Mouse (Mus musculus): ENCODE results near the gene C330021F23Rik.
"Not testable (repeated sequence)": the region's sequence is repeated elsewhere in the genome, so short reads cannot be mapped to it uniquely, and the experiment has no call there.

Gene C330021F23Rik

GRCm38 (mm10) chr8:3567641-3568371, at the start of gene C330021F23Rik:
Gene C330021F23Rik (plus strand): TSS chr8:3567990.
- in situ Hi-C loops (cut with MboI) = loop anchor here (25.0 kb wide), 1 partner anchor 394 kb away; the partner anchor contains the start of gene Cd209c

- in situ Hi-C loops (cut with MboI) = no loop called here
These were observed 45.6 kb upstream of the C330021F23Rik start for GRCm38 (mm10) chr8:3522007-3522697.

- in situ Hi-C loops (cut with MboI) = no loop called here
These were observed 37.0 kb upstream of the C330021F23Rik start for GRCm38 (mm10) chr8:3530816-3531215.

GRCm38 (mm10) chr8:3531936-3532335, 35.9 kb upstream of the C330021F23Rik start:
- in situ Hi-C loops (cut with MboI) = no loop called here

GRCm38 (mm10) chr8:3536053-3536841, 31.5 kb upstream of the C330021F23Rik start:
- in situ Hi-C loops (cut with MboI) = no loop called here

- in situ Hi-C loops (cut with MboI) = no loop called here
These were observed 30.9 kb upstream of the C330021F23Rik start for GRCm38 (mm10) chr8:3536940-3537339.

- in situ Hi-C loops (cut with MboI) = no loop called here
These were observed 30.1 kb upstream of the C330021F23Rik start for GRCm38 (mm10) chr8:3537666-3538065.

- in situ Hi-C loops (cut with MboI) = no loop called here
These were observed 28.6 kb upstream of the C330021F23Rik start for GRCm38 (mm10) chr8:3539146-3539545.

GRCm38 (mm10) chr8:3540076-3540475, 27.7 kb upstream of the C330021F23Rik start:
- in situ Hi-C loops (cut with MboI) = no loop called here

- in situ Hi-C loops (cut with MboI) = no loop called here
These were observed 21.3 kb upstream of the C330021F23Rik start for GRCm38 (mm10) chr8:3546511-3546910.

- in situ Hi-C loops (cut with MboI) = loop anchor here (25.0 kb wide), 1 partner anchor 410 kb away; the partner anchor contains the start of gene Cd209c
These were observed 15.6 kb upstream of the C330021F23Rik start for GRCm38 (mm10) chr8:3552240-3552639.

- in situ Hi-C loops (cut with MboI) = loop anchor here (25.0 kb wide), 1 partner anchor 406 kb away; the partner anchor contains the start of gene Cd209c
These were observed 11.7 kb upstream of the C330021F23Rik start for GRCm38 (mm10) chr8:3556114-3556513.

GRCm38 (mm10) chr8:3568378-3568777, 588 bp downstream of the C330021F23Rik start:
- in situ Hi-C loops (cut with MboI) = loop anchor here (25.0 kb wide), 1 partner anchor 394 kb away; the partner anchor contains the start of gene Cd209c

- in situ Hi-C loops (cut with MboI) = loop anchor here (25.0 kb wide), 1 partner anchor 393 kb away; the partner anchor contains the start of gene Cd209c
These were observed 2.0 kb downstream of the C330021F23Rik start for GRCm38 (mm10) chr8:3569784-3570183.

- in situ Hi-C loops (cut with MboI) = loop anchor here (25.0 kb wide), 1 partner anchor 388 kb away; the partner anchor contains the start of gene Cd209c
These were observed 6.8 kb downstream of the C330021F23Rik start for GRCm38 (mm10) chr8:3574546-3574945.

- in situ Hi-C loops (cut with MboI) = no loop called here
These were observed 8.6 kb downstream of the C330021F23Rik start for GRCm38 (mm10) chr8:3576211-3576960.

GRCm38 (mm10) chr8:3579390-3580364, 11.9 kb downstream of the C330021F23Rik start:
- in situ Hi-C loops (cut with MboI) = no loop called here

- in situ Hi-C loops (cut with MboI) = not testable (repeated sequence)
These were observed 14.2 kb downstream of the C330021F23Rik start for GRCm38 (mm10) chr8:3581961-3582360.

GRCm38 (mm10) chr8:3586452-3586851, 18.7 kb downstream of the C330021F23Rik start:
- in situ Hi-C loops (cut with MboI) = no loop called here

- in situ Hi-C loops (cut with MboI) = no loop called here
These were observed 19.2 kb downstream of the C330021F23Rik start, which contains the start of gene Camsap3 for GRCm38 (mm10) chr8:3586993-3587390. Gene Camsap3 (plus strand): TSS chr8:3587293.

Data from mature B cell (primary cell).